Mouse (Mus musculus) megakaryocyte, embryonic 14.5 days (primary cell): ENCODE measurements around the gene Adpgk. TPM values are rescaled to one million over a fixed set of nuclear protein-coding genes. Genes with fewer than 3 reads are reported as not detected.
"Not testable (repeated sequence)": the region's sequence is repeated elsewhere in the genome, so short reads cannot be mapped to it uniquely, and the experiment has no call there.

ENCODE experiments used
- H3K27me3 ChIP-seq: replicated peaks from 2 replicates; pipeline ENCODE3; 2012; ENCODE audit warnings: inconsistent platforms
- H3K36me3 ChIP-seq: replicated peaks from 2 replicates; pipeline ENCODE3; 2012; ENCODE audit warnings: low read length, inconsistent platforms, mixed read lengths
- H3K4me1 ChIP-seq: 2 replicates; pipeline ENCODE4 v1.6.1; 2012; ENCODE audit warnings: inconsistent platforms
- H3K4me3 ChIP-seq: replicated peaks from 2 replicates; pipeline ENCODE3; 2012; ENCODE audit warnings: moderate library complexity, mild to moderate bottlenecking, inconsistent platforms
- H3K9me3 ChIP-seq: 2 replicates; pipeline ENCODE4 v1.6.1; 2012; ENCODE audit warnings: inconsistent platforms
- FLI1 ChIP-seq: IDR thresholded peaks from 2 replicates; pipeline ENCODE4 v1.6.1; 2012; ENCODE audit warnings: low read length, inconsistent platforms, mixed read lengths
- GATA1 ChIP-seq: IDR thresholded peaks from 3 replicates; pipeline ENCODE4 v1.6.1; 2012; ENCODE audit warnings: mixed read lengths, low read length, inconsistent platforms, borderline replicate concordance
- polyA plus RNA-seq: library from polyadenylated mRNA; stranded (reverse); fragments of >175 nt; gene quantifications from 2 replicates; pipeline ENCODE4 v1.2.3, GENCODE M21; 2012; ENCODE audit warnings: low replicate concordance; ENCODE audit not compliant: insufficient read depth

Adpgk gene
- polyA plus RNA-seq, 1 experiment: 2.0 TPM

GRCm38 (mm10) chr9:59324351-59324750 is 33.0 kb downstream of the Adpgk start:
- peaks cover 74% of the 10 kb centered on the region for H3K36me3 ChIP-seq
- H3K27me3 ChIP-seq: no peaks in the 10 kb centered on the region
- H3K4me1 ChIP-seq: no peaks in the 10 kb centered on the region
- TF ChIP-seq GATA1: no peak
- no peak for TF ChIP-seq FLI1
- no peaks in the 10 kb centered on the region for H3K9me3 ChIP-seq
- no peak overlapping the region for H3K4me3 ChIP-seq

DNA sequence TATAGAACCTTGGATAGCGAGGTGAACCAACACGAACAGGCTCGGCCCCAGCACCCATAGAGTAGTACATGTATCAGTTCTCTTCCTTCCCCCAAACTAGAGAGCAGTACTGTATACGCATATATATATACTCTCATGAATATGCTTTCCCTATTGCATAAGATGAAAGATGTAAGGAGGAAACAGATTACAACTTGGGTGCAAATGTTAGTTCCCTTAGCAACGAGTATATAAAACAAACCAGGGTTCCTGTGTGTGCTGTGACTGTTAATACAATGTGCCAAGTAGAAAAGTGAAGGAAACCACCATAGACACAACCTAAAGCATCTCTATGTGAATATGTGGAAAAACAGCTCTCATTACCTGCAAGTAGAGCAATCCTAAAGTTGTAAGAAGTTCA is 38.7 kb downstream of the Adpgk start:
- no peaks in the 10 kb centered on the region for H3K9me3 ChIP-seq
- H3K4me1 ChIP-seq: no peaks in the 10 kb centered on the region
- TF ChIP-seq GATA1 (no peak), FLI1 (no peak)
- no peaks in the 10 kb centered on the region for H3K27me3 ChIP-seq
- H3K4me3 ChIP-seq: no peak overlapping the region
- peaks cover 58% of the 10 kb centered on the region for H3K36me3 ChIP-seq

DNA sequence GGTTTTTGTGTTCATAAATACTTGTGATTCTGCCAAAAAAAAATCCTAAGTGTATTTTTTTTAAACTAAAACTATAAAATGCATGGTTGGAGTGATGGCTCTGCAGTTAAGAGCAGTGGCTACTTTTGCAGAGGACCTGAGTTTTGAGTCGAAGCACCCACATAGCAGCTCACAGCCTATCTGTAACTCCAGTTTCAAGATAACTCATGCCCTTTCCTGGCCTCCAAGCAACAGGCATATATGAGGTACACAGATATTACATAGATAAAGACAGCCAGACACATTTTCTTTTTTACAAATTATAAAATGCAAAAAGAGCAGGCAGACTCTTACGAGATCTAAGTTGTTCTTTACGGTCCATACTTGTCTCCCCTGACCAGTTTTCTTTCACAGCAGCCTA is 45.2 kb downstream of the Adpgk start:
- TF ChIP-seq GATA1: no peak
- no peak for TF ChIP-seq FLI1
- no peaks in the 10 kb centered on the region for H3K27me3 ChIP-seq
- peaks cover 1% of the 10 kb centered on the region; the same call in 1 of the 2 replicates for H3K9me3 ChIP-seq
- H3K36me3 ChIP-seq: peaks cover 45% of the 10 kb centered on the region
- no peak overlapping the region for H3K4me3 ChIP-seq
- H3K4me1 ChIP-seq: peaks cover 5% of the 10 kb centered on the region

- H3K9me3 ChIP-seq: peaks cover 3% of the 10 kb centered on the region; the same call in 1 of the 2 replicates
- TF ChIP-seq FLI1: no peak
- TF ChIP-seq GATA1: no peak
- H3K27me3 ChIP-seq: no peaks in the 10 kb centered on the region
- H3K4me3 ChIP-seq: no peak overlapping the region
- peaks cover 5% of the 10 kb centered on the region for H3K4me1 ChIP-seq
- peaks cover 40% of the 10 kb centered on the region for H3K36me3 ChIP-seq
Observed at GRCm38 (mm10) chr9:59337889-59338288, 46.5 kb downstream of the Adpgk start.

- H3K27me3 ChIP-seq: no peaks in the 10 kb centered on the region
- TF ChIP-seq GATA1 (no peak), FLI1 (no peak)
- peaks cover 5% of the 10 kb centered on the region for H3K4me1 ChIP-seq
- H3K4me3 ChIP-seq: no peak overlapping the region
- H3K36me3 ChIP-seq: peaks cover 35% of the 10 kb centered on the region
- peaks cover 3% of the 10 kb centered on the region; the same call in 1 of the 2 replicates for H3K9me3 ChIP-seq
Observed at GRCm38 (mm10) chr9:59338411-59338810, 47.1 kb downstream of the Adpgk start.

- peaks cover 5% of the 10 kb centered on the region for H3K4me1 ChIP-seq
- H3K9me3 ChIP-seq: peaks cover 3% of the 10 kb centered on the region; the same call in 1 of the 2 replicates
- no peak overlapping the region for H3K4me3 ChIP-seq
- peaks cover 32% of the 10 kb centered on the region for H3K36me3 ChIP-seq
- no peak for TF ChIP-seq GATA1
- no peak for TF ChIP-seq FLI1
- H3K27me3 ChIP-seq: no peaks in the 10 kb centered on the region
Observed at GRCm38 (mm10) chr9:59339107-59339506, 47.7 kb downstream of the Adpgk start.

DNA sequence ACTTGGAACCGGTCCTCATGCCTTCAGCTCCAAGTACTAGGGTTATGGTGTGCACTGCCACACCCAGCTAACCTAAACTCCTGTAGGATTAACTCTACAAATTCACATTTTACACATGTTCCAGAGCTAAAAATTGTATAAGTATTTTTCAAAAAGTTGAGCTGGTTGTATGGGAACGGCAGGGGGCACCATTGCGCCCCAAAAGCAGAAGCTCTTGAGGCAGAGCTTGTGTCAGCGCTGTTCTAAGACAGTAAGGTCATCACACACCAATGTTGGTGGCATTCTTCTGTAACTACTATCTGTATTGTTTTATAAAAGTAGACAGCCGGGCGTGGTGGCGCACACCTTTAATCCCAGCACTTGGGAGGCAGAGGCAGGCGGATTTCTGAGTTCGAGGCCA is 48.6 kb downstream of the Adpgk start:
- Histone ChIP-seq H3K9me3 (peaks cover 3% of the 10 kb centered on the region; the same call in 1 of the 2 replicates), H3K36me3 (peaks cover 28% of the 10 kb centered on the region), H3K4me3 (no peak overlapping the region), H3K4me1 (peaks cover 5% of the 10 kb centered on the region), H3K27me3 (no peaks in the 10 kb centered on the region)
- TF ChIP-seq FLI1 (no peak), GATA1 (no peak)

GRCm38 (mm10) chr9:59346176-59346575 is 54.8 kb downstream of the Adpgk start:
- Histone ChIP-seq H3K9me3 (peaks cover 3% of the 10 kb centered on the region; the same call in 1 of the 2 replicates), H3K4me1 (peaks cover 19% of the 10 kb centered on the region), H3K4me3 (no peak overlapping the region), H3K27me3 (no peaks in the 10 kb centered on the region), H3K36me3 (peaks cover 9% of the 10 kb centered on the region)
- TF ChIP-seq GATA1: no peak
- TF ChIP-seq FLI1: no peak

- Histone ChIP-seq H3K9me3 (no peaks in the 10 kb centered on the region), H3K27me3 (no peaks in the 10 kb centered on the region), H3K36me3 (no peaks in the 10 kb centered on the region), H3K4me3 (peak overlapping the region; percentile 94), H3K4me1 (peaks cover 31% of the 10 kb centered on the region)
- TF ChIP-seq GATA1: no peak
- TF ChIP-seq FLI1: no peak
Observed at GRCm38 (mm10) chr9:59352586-59353252, 61.4 kb downstream of the Adpgk start.

GRCm38 (mm10) chr9:59353253-59353639 is 61.9 kb downstream of the Adpgk start, which contains the start of gene Bbs4:
Gene Bbs4 (minus strand): TSS chr9:59353508.
- peak within 1 kb of the TSS; percentile 94 for H3K4me3 ChIP-seq
- peaks cover 34% of the 10 kb centered on the region for H3K4me1 ChIP-seq
- TF ChIP-seq FLI1 (peak; percentile 83), GATA1 (no peak)
- no peaks in the 10 kb centered on the region for H3K36me3 ChIP-seq
- no peaks in the 10 kb centered on the region for H3K9me3 ChIP-seq
- H3K27me3 ChIP-seq: no peaks in the 10 kb centered on the region

- not testable (repeated sequence) for H3K27me3 ChIP-seq, H3K36me3 ChIP-seq, H3K9me3 ChIP-seq
Observed at GRCm38 (mm10) chr9:59358041-59358440, 66.7 kb downstream of the Adpgk start.

GRCm38 (mm10) chr9:59360487-59360886 is 69.1 kb downstream of the Adpgk start:
- H3K4me1 ChIP-seq: peaks cover 12% of the 10 kb centered on the region
- H3K27me3 ChIP-seq, H3K9me3 ChIP-seq, H3K36me3 ChIP-seq, H3K4me3 ChIP-seq: not testable (repeated sequence)

More at GRCm38 (mm10) chr9:59358041-59358440, 66.7 kb downstream of the Adpgk start:
- not testable (repeated sequence) for H3K4me3 ChIP-seq
- H3K4me1 ChIP-seq: peaks cover 12% of the 10 kb centered on the region
